Mouse (Mus musculus) hindbrain, postnatal 0 days (tissue): ENCODE data around the gene Gm266. TPM values are rescaled to one million over a fixed set of nuclear protein-coding genes. Genes with fewer than 3 reads are reported as not detected.

Experiments
- ATAC-seq: fragments of 200-750 bp; cut with Nextera tagmentation; 2 replicates; pipeline ENCODE4 v1.8.0; 2017; ENCODE audit warnings: mild to moderate bottlenecking, moderate TSS enrichment, moderate library complexity
- DNase-seq: peaks from one replicate; pipeline ENCODE4 v3.0.0-alpha.2; 2015; ENCODE audit warnings: low spot score
- H3K27ac ChIP-seq: fragments of 300-500 bp; sonication (generic); 2 replicates; pipeline ENCODE4 v1.5.1; 2014; ENCODE audit warnings: mild to moderate bottlenecking
- H3K27me3 ChIP-seq: fragments of 300-500 bp; sonication (generic); 2 replicates; pipeline ENCODE4 v1.6.1; 2014; ENCODE audit warnings: low read length, mixed read lengths; ENCODE audit not compliant: insufficient read depth
- H3K36me3 ChIP-seq: fragments of 300-500 bp; sonication (generic); 2 replicates; pipeline ENCODE4 v1.6.1; 2014; ENCODE audit warnings: low read length, mixed read lengths; ENCODE audit not compliant: insufficient read depth
- H3K4me1 ChIP-seq: fragments of 300-500 bp; sonication (generic); 2 replicates; pipeline ENCODE4 v1.6.1; 2014; ENCODE audit warnings: antibody characterized with exemption, low read length, mixed read lengths; ENCODE audit not compliant: insufficient read depth
- H3K4me2 ChIP-seq: fragments of 300-500 bp; sonication (generic); 2 replicates; pipeline ENCODE4 v1.6.1; 2014; ENCODE audit warnings: low read depth, mild to moderate bottlenecking, low read length, moderate library complexity, mixed read lengths
- H3K4me3 ChIP-seq: fragments of 300-500 bp; sonication (generic); 2 replicates; pipeline ENCODE4 v1.5.1; 2014; ENCODE audit warnings: low read length
- H3K9ac ChIP-seq: fragments of 300-500 bp; sonication (generic); replicated peaks from 2 replicates; pipeline ENCODE4 v1.6.1; 2014; ENCODE audit warnings: mild to moderate bottlenecking, low read length, moderate library complexity, mixed read lengths
- H3K9me3 ChIP-seq: fragments of 300-500 bp; sonication (generic); 2 replicates; pipeline ENCODE4 v1.6.1; 2016; ENCODE audit warnings: low read length, mixed read lengths
- CTCF ChIP-seq: IDR thresholded peaks from 2 replicates; pipeline ENCODE4 v1.5.1; 2016; ENCODE audit warnings: antibody characterized with exemption, control low read depth, low read depth
- WGBS: fragments of 180-500 bp; shearing (Covaris S2); extraction: QIAGEN DNeasy Blood & Tissue Kit; methylation state at CpG from one replicate; pipeline ENCODE4 v1.1.7; 2014; 5-methylcytosine and 5-hydroxymethylcytosine counted together
- polyA plus RNA-seq: library from polyadenylated mRNA; unstranded; fragments of >200 nt; fragmentation: Nextera tagmentation; extraction: Ambion mirVana; gene quantifications from 2 replicates; pipeline ENCODE4 v1.2.1, GENCODE M21; 2015
- total RNA-seq: library from RNA; depleted of rRNA; stranded (reverse); fragments of >200 nt; gene quantifications from 2 replicates; pipeline ENCODE4 v1.2.3, GENCODE M21; 2014; rRNA removed

Gene Gm266
- total and polyA plus RNA-seq, 2 experiments from 2014 or later: 11.8 to 22.1 TPM

GRCm38 (mm10) chr12:111440701-111441373 is 44.8 kb downstream of the Gm266 start:
- no peak overlapping the region for H3K4me2 ChIP-seq
- no peak for ATAC-seq
- H3K4me3 ChIP-seq: no peak overlapping the region
- no peak for TF ChIP-seq CTCF
- no peaks in the 10 kb centered on the region for H3K36me3 ChIP-seq
- peaks cover 4% of the 10 kb centered on the region; the same call in 1 of the 2 replicates for H3K4me1 ChIP-seq
- H3K9ac ChIP-seq: no peak overlapping the region
- H3K9me3 ChIP-seq: no peaks in the 10 kb centered on the region
- 93% methylated on average over 9 of the region's 9 CpGs for WGBS
- DNase-seq: no peak
- H3K27ac ChIP-seq: no peak overlapping the region
- peaks cover 34% of the 10 kb centered on the region for H3K27me3 ChIP-seq

- H3K4me3 ChIP-seq: no peak overlapping the region
- no peaks in the 10 kb centered on the region for H3K9me3 ChIP-seq
- DNase-seq (no peak), ATAC-seq (no peak)
- peaks cover 16% of the 10 kb centered on the region for H3K27me3 ChIP-seq
- 84% methylated on average over 6 of the region's 6 CpGs for WGBS
- H3K27ac ChIP-seq: no peak overlapping the region
- H3K9ac ChIP-seq: no peak overlapping the region
- no peak overlapping the region for H3K4me2 ChIP-seq
- H3K36me3 ChIP-seq: no peaks in the 10 kb centered on the region
- no peak for TF ChIP-seq CTCF
- H3K4me1 ChIP-seq: peaks cover 3% of the 10 kb centered on the region
Observed at GRCm38 (mm10) chr12:111438850-111439249, 46.8 kb downstream of the Gm266 start.

- Histone ChIP-seq H3K4me3 (no peak overlapping the region), H3K9me3 (no peaks in the 10 kb centered on the region), H3K4me2 (no peak overlapping the region), H3K36me3 (no peaks in the 10 kb centered on the region), H3K4me1 (peaks cover 3% of the 10 kb centered on the region), H3K9ac (no peak overlapping the region), H3K27ac (no peak overlapping the region), H3K27me3 (peaks cover 1% of the 10 kb centered on the region; the same call in 1 of the 2 replicates)
- TF ChIP-seq CTCF: no peak
- DNase-seq (no peak), ATAC-seq (no peak)
- 66% methylated on average over 5 of the region's 5 CpGs for WGBS
Observed at GRCm38 (mm10) chr12:111437222-111437900, 48.3 kb downstream of the Gm266 start.

DNA sequence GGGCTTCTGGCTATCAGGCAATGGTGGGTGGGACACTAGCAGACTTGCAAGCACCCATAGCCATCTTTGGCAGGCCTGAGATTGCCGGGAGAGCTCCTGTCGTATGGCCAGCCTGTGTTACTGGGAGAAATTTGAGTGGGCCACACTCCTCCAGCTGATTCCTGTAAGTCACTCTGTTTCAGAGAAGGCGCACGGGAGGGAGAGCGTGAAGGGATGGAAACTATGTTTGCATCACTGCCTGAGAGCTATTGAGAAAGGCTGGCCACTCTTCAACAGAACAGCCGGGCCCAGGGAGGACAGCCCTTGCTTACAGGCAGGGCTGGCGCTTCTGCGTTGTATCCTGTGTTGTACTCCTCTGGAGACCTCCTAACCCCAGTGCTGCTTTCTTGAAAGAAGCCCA is 49.0 kb downstream of the Gm266 start:
- Histone ChIP-seq H3K36me3 (no peaks in the 10 kb centered on the region), H3K4me1 (peaks cover 3% of the 10 kb centered on the region; the same call in 1 of the 2 replicates), H3K4me2 (no peak overlapping the region), H3K9me3 (no peaks in the 10 kb centered on the region), H3K4me3 (no peak overlapping the region), H3K9ac (no peak overlapping the region), H3K27ac (no peak overlapping the region), H3K27me3 (no peaks in the 10 kb centered on the region; the same call in 1 of the 2 replicates)
- no peak for TF ChIP-seq CTCF
- ATAC-seq: no peak
- DNase-seq: no peak
- 73% methylated on average over 8 of the region's 8 CpGs for WGBS

- peaks cover 3% of the 10 kb centered on the region; the same call in 1 of the 2 replicates for H3K4me1 ChIP-seq
- H3K4me3 ChIP-seq: no peak overlapping the region
- H3K27ac ChIP-seq: no peak overlapping the region
- WGBS: 69% methylated on average over 3 of the region's 3 CpGs
- no peak overlapping the region for H3K9ac ChIP-seq
- no peak overlapping the region for H3K4me2 ChIP-seq
- no peak for TF ChIP-seq CTCF
- no peaks in the 10 kb centered on the region; the same call in 1 of the 2 replicates for H3K27me3 ChIP-seq
- no peaks in the 10 kb centered on the region for H3K9me3 ChIP-seq
- DNase-seq: no peak
- H3K36me3 ChIP-seq: no peaks in the 10 kb centered on the region
- ATAC-seq: no peak
Observed at GRCm38 (mm10) chr12:111436170-111436569, 49.5 kb downstream of the Gm266 start.

DNA sequence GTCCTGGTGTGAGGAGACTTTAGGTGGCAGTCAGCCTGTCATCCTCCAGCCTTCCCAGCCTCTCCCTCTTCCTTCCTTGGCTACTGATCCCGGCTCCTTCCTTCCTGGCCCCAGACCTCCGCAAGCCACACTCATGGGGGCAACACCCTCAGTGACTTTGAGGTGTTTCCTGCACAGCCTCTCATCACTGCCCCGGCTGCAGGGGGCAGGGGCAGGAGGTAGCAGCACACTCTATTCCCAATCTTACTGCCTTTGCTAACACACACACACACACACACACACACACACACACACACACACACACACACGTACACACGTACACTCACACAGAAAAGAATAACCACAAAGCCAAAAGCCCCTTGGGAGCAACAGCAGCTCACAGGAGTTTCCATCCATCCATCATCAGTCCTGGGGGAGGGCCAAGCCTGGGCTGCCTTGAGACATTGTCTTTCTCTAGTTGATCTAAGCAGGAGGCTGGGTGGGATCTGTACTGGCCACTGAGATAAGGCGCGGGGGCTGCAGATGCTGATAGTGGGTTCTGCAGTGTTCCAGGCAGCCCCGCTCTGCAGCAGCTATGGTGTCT is 50.8 kb downstream of the Gm266 start:
- Histone ChIP-seq H3K36me3 (no peaks in the 10 kb centered on the region), H3K4me1 (peaks cover 9% of the 10 kb centered on the region; the same call in 1 of the 2 replicates), H3K4me3 (no peak overlapping the region), H3K9ac (no peak overlapping the region), H3K9me3 (no peaks in the 10 kb centered on the region), H3K4me2 (no peak overlapping the region), H3K27ac (no peak overlapping the region; the same call in 1 of the 2 replicates), H3K27me3 (peaks cover 11% of the 10 kb centered on the region)
- 46% methylated on average over 8 of the region's 8 CpGs for WGBS
- ATAC-seq (0 out of 2 replicates have a peak, but pooled peaks have one; percentile 15), DNase-seq (no peak)
- TF ChIP-seq CTCF: no peak

Other genes with a start within 250 kb of the Gm266 start
- gene Amn, start 214.7 kb downstream of the Gm266 start, total RNA-seq: 82.6 and 133 TPM in 2 replicates
- gene Amn, start 214.7 kb downstream of the Gm266 start, polyA plus RNA-seq: 97.6 and 106 TPM in 2 replicates
- gene Cdc42bpb, start 108.1 kb downstream of the Gm266 start, total RNA-seq: 229 and 236 TPM in 2 replicates
- gene Cdc42bpb, start 108.1 kb downstream of the Gm266 start, polyA plus RNA-seq: 28.4 and 30.4 TPM in 2 replicates
- gene Lbhd2, start 79.0 kb downstream of the Gm266 start, total RNA-seq: 4.3 and 11.8 TPM in 2 replicates
- gene Lbhd2, start 79.0 kb downstream of the Gm266 start, polyA plus RNA-seq: 6.0 and 7.8 TPM in 2 replicates
- gene Exoc3l4, start 68.8 kb downstream of the Gm266 start, total RNA-seq: 0.99 and 2.9 TPM in 2 replicates
- 1.7 and 2.3 TPM in 2 replicates for gene Exoc3l4, start 68.8 kb downstream of the Gm266 start, polyA plus RNA-seq
- 0.14 and 1.4 TPM in 2 replicates for gene Tnfaip2, start 43.4 kb downstream of the Gm266 start, total RNA-seq
- gene Tnfaip2, start 43.4 kb downstream of the Gm266 start, polyA plus RNA-seq: 0.99 and 1.7 TPM in 2 replicates
- gene Eif5, start 52.2 kb upstream of the Gm266 start, total RNA-seq: 197 and 343 TPM in 2 replicates
- gene Eif5, start 52.2 kb upstream of the Gm266 start, polyA plus RNA-seq: 576 and 621 TPM in 2 replicates
- gene Mark3, start 88.7 kb upstream of the Gm266 start, total RNA-seq: 116 and 128 TPM in 2 replicates
- gene Mark3, start 88.7 kb upstream of the Gm266 start, polyA plus RNA-seq: 38.4 and 41.0 TPM in 2 replicates
- 3,255 and 3,584 TPM in 2 replicates for gene Ckb, start 186.5 kb upstream of the Gm266 start, total RNA-seq
- gene Ckb, start 186.5 kb upstream of the Gm266 start, polyA plus RNA-seq: 2,405 and 2,624 TPM in 2 replicates
- 29.7 and 32.7 TPM in 2 replicates for gene Trmt61a, start 192.3 kb upstream of the Gm266 start, total RNA-seq
- gene Trmt61a, start 192.3 kb upstream of the Gm266 start, polyA plus RNA-seq: 9.2 TPM in 2 replicates
- 21.1 and 22.7 TPM in 2 replicates for gene Bag5, start 227.4 kb upstream of the Gm266 start, total RNA-seq
- 60.1 and 64.3 TPM in 2 replicates for gene Bag5, start 227.4 kb upstream of the Gm266 start, polyA plus RNA-seq
- gene Apopt1, start 227.4 kb upstream of the Gm266 start, total RNA-seq: 23.6 and 28.1 TPM in 2 replicates
- gene Apopt1, start 227.4 kb upstream of the Gm266 start, polyA plus RNA-seq: 60.3 and 63.9 TPM in 2 replicates